17 mouse cellular contexts compared by ENCODE assay signal in the genomic region with DNA sequence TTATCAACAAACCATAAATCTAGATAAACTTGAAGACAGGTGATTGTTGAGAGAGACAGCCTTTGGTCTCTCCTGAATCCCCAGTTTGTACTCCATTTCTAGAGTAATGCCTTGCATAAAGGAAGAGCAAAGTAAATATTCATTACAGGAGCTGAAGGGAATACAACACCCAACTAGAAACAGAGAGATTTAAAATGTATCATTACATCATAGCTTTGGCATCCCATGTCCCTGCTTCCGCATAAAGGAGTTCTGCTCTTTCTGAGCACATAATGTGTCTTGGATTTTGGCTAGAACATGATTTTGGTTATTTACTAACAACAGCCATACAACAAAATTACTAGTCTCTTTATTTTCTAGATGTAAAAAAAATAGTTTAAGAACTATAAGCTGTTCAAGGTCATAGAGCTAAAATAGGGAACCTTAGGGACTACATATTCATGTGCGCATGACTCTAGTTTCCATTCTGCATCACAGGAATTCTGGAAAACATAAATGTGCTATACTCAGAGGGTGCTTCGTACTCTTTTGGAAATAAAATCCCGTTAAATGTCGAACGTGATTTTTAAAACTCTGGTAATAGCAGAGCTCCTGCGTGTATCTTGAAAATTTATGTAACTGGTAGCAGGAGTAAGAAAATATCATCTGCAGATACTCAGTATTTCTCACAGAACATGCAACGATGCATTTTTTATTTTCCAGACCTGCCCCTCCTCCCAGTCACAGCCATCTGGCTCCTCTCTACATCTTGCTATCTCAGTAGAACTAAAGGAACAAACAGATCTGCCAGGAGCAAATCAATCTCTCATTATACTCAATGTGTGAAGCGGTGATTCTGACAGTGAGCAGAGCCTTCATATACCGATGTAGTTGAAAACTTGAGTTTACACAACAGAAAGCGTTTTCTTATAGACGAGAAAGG. TPM values are rescaled to one million over a fixed set of nuclear protein-coding genes. Genes with fewer than 3 reads are reported as not detected.
DNase-seq lines count a peak whose midpoint lies in the region; ATAC-seq and TF ChIP-seq lines count a peak whose summit lies in the region.
"Had no signal": no experiment of that assay in that cellular context is flagged by ENCODE, and none has a peak within 500 bp of the region (broad histone marks: within the 10 kb centered on the region; RNA-seq: fewer than 3 reads in every experiment).

No protein-coding gene starts in this region.

- TF ChIP-seq POLR2A in lung, adult 2 months (IDR thresholded peaks at IDR 0.05; ENCODE audit: borderline replicate concordance, extremely low read depth, low read depth, low read length), result no peak

- no peaks in the 10 kb centered on the region for H3K4me1 ChIP-seq in lung, adult 2 months (ENCODE audit: control insufficient read depth, insufficient read depth, low read length)
- H3K4me1 ChIP-seq: intestine, embryonic 15.5 days had no signal

- no peak for ATAC-seq in megakaryocyte, adult 5-6 weeks (ENCODE audit: poor library complexity, severe bottlenecking)
- ATAC-seq: intestine, embryonic 15.5 days had no signal

- H3K4me3 ChIP-seq in lung, adult 2 months (replicated peaks; ENCODE audit: extremely low read depth, low read depth, low read length), result no peak overlapping the region
- H3K4me3 ChIP-seq: intestine, embryonic 15.5 days had no signal

- DNase-seq in embryo, embryonic 11 days, result peak; percentile 4
- DNase-seq in embryo, embryonic 10.5 days (ENCODE audit: low spot score), result no peak
- peak; percentile 1 for DNase-seq in lung, postnatal 10 days
- no peak for DNase-seq in lung, adult 2 months
- DNase-seq in left cerebral cortex, adult 8-10 months (ENCODE audit: low spot score in 2 of 2), result peak; percentile 12 to 64
- no peak for DNase-seq in thymus, postnatal 0 days (ENCODE audit: low spot score)
- DNase-seq in thymus, postnatal 25 days, result no peak
- DNase-seq: cerebellum, adult 11 months; gastrocnemius, postnatal 25 days; liver; thymus, postnatal 14 days had no signal

- TF ChIP-seq CTCF in lung, adult 2 months (IDR thresholded peaks at IDR 0.05; ENCODE audit: insufficient read depth, low read length), result no peak

- WGBS in lung, adult 2 months, result 74% methylated on average over 12 of the region's 12 CpGs

RNA-seq across cellular contexts. Expression of a gene that starts 27.2 kb away (rescaled TPM):
- 3.4 and 7.7 TPM in 2 replicates for polyA plus RNA-seq in lung, adult 2 months (2012; rRNA removed)
- 10 to 100 TPM; 60.5 to 74.5 (median 68.1) TPM for total RNA-seq in left cerebral cortex, adult 8-10 months (2022)
- polyA plus RNA-seq in thymus, postnatal 0 days (2015; fragmentation: Nextera tagmentation; extraction: Ambion mirVana), result 146 and 148 TPM in 2 replicates
- 54.1 and 74.0 TPM in 2 replicates for total RNA-seq in megakaryocyte, adult 5-6 weeks (2015)
- total RNA-seq in megakaryocyte, adult 5-6 weeks (2017), result 50.6 and 70.5 TPM in 2 replicates

RNA-seq across cellular contexts. Expression of a gene that starts 46.0 kb away (rescaled TPM):
- not detected in 2 replicates for polyA plus RNA-seq in lung, adult 2 months (2012; rRNA removed)
- not detected for total RNA-seq in left cerebral cortex, adult 8-10 months (2022)
- polyA plus RNA-seq in thymus, postnatal 0 days (2015; fragmentation: Nextera tagmentation; extraction: Ambion mirVana), result not detected in 2 replicates
- not detected in 2 replicates for total RNA-seq in megakaryocyte, adult 5-6 weeks (2015)
- not detected in 2 replicates for total RNA-seq in megakaryocyte, adult 5-6 weeks (2017)
- total RNA-seq: ES-E14; gastrocnemius, postnatal 25 days had no signal
- polyA plus RNA-seq: embryonic facial prominence, embryonic 11.5 days; heart, embryonic 16.5 days; intestine, embryonic 15.5 days; neural tube, embryonic 11.5 days had no signal

Comparison
In these comparisons a context has a peak if more than half of its experiments do, and no peak if none do; other contexts are left out.
1. DNase-seq: peak in embryo, embryonic 11 days (single experiment), lung, postnatal 10 days (single experiment) and left cerebral cortex, adult 8-10 months (2 of 2); none in embryo, embryonic 10.5 days (single experiment), lung, adult 2 months (single experiment), thymus, postnatal 0 days (single experiment) and thymus, postnatal 25 days (single experiment).